Mouse (Mus musculus) heart, adult 8-10 months (tissue): ENCODE results near the gene Milr1. TPM values are rescaled to one million over a fixed set of nuclear protein-coding genes. Genes with fewer than 3 reads are reported as not detected.
"Not testable (repeated sequence)": the region's sequence is repeated elsewhere in the genome, so short reads cannot be mapped to it uniquely, and the experiment has no call there.

Experiments
- DNase-seq: peaks from one replicate; pipeline ENCODE4 v3.0.0; 2022; ENCODE audit warnings: low spot score
- total RNA-seq, 4 experiments: library from RNA; stranded (reverse); gene quantifications; 2 replicates each; pipeline ENCODE4 v1.2.4; 2022

Milr1 gene
- total RNA-seq, 4 experiments from 2014 or later, result 0.22 to 1.5 (median 0.74) TPM

DNA sequence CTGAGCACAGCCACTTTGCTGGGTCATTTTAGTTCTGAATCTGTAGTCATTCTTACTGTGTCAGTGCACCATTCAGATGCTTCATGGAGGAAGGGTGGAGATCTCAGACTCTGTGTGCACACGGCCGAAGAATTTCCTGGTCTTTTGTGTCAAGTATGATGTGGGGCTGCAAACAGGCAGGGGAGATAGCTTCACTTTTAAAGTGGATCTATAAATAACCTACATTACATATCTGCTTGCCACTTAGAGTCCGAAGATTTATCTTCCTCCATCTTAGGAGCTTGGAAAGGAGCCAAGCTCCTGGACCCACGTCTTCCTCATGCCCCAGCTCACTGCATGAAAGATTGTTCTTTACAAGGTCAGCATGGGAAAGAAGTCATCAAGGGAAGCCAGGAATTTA lies 20.3 kb upstream of the Milr1 start:
- DNase-seq, result no peak

- no peak for DNase-seq
These were observed 14.4 kb upstream of the Milr1 start for GRCm38 (mm10) chr11:106736614-106737013.

- DNase-seq, result peak; percentile 70
These were observed 13.8 kb upstream of the Milr1 start for GRCm38 (mm10) chr11:106737178-106737621.

DNA sequence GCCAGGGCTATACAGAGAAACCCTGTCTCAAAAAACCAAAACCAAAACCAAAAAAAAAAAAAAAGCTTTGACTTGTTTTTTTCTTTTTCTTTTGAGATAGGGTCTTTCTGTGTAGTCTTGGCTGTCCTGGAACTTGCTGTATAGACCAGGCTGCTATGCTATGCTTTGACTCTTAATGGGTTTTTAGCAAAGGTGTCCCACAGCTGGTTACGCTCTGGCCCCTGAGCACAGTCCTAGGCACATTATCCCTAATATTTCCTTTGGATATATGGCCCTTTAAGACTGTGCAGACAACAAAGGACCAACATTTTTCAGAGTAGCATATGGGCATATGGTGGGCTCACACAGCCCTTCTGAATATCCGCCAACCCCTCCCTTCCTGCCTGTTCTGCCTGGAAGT lies 11.9 kb upstream of the Milr1 start:
- no peak for DNase-seq

GRCm38 (mm10) chr11:106740724-106741123 lies 10.3 kb upstream of the Milr1 start:
- not testable (repeated sequence) for DNase-seq

DNA sequence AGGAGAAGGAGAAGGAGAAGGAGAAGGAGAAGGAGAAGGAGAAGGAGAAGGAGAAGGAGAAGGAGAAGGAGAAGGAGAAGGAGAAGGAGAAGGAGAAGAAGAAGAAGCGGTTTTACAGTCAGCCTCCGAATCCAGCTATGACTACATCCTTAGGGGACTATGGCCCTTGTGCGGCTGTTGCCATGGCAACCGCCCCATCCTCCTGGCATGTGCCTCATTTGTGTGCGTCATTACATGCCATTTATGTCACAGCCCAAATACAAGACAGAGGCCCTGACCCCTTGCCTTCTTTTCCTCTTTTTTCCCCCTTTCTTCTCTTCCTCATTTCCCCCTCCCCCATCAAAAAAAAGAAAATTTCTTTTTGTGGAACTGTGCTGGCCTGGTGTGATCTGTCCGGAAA lies 9.8 kb upstream of the Milr1 start:
- DNase-seq, result no peak

DNA sequence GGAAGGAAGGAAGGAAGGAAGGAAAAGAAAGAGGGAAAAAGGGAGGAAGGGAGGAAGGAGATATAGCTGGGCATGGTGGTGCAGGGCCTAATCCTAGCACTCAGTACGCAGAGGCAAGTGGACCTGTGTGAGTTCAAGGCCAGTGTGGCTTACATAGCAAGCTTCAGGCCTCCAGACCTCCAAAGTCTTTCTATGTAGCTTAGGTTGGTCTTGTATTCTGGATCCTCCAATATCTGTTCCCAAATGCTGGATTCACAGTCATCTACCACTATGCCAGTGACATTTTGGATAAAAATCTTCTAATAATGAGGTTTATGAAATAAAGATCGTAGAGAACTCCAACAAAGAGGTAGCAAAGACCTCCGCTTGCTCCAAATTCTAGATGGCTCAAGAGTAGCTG lies 9.2 kb upstream of the Milr1 start:
- no peak for DNase-seq

DNA sequence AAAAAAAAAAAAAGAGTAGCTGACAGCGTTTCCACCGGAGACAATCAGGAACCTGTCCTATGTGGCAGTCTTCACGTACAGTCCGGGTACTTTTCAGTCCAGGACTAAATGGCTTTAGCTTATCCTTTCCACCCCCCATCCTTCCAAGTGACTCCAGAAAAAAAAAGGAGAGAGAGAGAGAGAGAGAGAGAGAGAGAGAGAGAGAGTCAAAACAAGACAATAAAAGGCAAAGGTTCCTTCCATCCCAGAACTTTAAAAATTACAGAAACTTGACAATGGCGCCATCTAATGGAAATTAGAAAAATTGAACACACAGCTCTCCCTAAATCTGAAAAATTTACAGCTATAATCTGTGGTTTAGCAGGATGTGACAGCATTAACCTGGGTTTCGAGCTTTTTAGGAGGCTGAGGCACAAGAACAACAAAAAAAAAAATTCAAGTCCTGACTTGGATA lies 8.6 kb upstream of the Milr1 start:
- DNase-seq, result no peak

DNA sequence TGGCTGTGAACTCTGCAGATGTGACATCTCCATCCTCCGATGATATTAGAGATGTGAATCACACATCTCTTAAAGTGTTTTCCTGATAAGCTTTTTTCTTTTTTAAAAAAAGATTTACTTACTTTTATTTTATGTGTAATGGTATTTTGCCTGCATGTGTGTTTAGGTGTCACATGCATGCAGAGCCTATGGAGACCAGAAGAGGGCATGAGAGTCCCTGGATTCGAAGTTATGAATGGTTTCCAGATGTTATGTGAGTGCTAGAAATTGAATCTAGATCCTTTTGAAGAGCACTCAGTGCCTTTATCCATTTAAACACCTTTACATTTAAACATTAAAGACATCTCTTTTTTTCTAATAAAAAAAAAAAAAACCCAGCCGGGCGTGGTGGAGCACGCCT lies 6.1 kb upstream of the Milr1 start:
- no peak for DNase-seq

- DNase-seq, result not testable (repeated sequence)
These were observed 1.4 kb upstream of the Milr1 start for GRCm38 (mm10) chr11:106749557-106750120.

DNA sequence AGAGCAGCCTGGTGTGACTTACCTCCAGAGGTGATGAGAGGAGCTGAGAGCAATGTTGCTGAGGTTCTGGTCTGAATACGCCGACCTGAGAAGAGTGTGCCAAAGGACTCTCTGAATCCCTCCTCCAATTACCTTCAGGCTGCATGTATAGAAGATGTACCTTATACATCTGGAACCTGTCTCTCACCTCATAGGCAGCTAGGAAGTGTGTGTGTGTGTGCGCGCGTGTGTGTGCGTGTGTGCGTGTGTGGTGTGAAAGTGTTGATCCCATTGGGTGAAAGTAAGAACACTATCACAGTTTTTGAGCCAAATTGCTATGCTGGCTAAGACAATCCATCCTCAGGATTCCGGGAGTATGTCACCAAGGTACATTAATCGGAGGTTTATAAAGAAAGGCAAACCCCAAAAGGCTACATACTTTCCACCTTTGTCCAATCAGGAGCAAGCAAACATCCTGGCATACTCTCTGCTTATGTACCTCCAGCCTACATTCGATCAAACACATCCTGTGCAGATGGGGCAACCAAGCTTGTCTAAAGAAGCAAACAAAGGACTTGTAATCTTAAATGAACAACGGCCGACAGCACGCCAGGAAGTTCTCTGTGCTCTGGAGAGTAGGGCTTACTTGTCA lies 790 bp upstream of the Milr1 start, which contains the start of gene Pecam1:
Gene Pecam1, minus strand, starts transcription at position 508 of the 631 bp plus-strand sequence.
- no peak for DNase-seq

DNA sequence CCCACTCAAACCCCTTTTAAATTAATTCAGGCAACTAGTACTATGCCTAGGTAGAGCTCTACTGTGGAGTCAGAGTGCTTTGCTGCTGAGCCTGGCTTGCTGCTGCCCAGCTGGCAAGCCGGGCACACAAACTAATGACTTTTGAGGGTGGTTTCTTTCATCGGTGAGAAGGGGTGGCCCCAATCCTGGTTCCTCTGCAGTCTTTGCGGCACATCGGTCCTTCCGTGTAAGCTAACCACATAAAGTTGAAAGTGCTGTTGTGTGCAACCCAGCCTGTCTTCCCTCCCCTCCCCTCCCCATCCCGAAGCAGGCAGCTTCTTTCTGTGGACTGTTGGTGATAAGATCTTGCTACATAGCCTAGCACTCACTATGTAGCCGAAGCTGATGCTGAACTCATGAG lies 1.1 kb downstream of the Milr1 start:
- no peak for DNase-seq

GRCm38 (mm10) chr11:106753314-106753713 lies 2.3 kb downstream of the Milr1 start:
- no peak for DNase-seq

- no peak for DNase-seq
These were observed 4.6 kb downstream of the Milr1 start for GRCm38 (mm10) chr11:106755583-106755982.

DNA sequence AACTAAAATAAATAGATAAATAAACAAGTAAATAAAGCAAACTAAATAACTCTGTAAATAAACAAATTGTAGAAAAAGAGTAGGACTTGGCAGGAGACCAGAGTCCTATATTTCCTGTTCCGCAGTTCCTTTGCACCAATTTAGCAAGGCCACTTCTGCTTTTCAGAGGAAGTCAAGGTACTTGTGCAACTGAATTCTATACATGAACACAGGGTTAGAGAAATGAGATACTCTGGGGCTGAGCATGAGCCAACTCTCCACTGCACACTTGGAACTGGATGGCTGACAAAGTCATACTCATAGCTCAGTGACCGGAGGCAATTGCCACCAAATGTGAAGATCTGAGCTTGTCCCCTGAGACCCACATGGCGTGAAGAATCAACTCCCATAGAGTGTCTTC lies 8.0 kb downstream of the Milr1 start:
- DNase-seq, result no peak

GRCm38 (mm10) chr11:106760511-106760910 lies 9.5 kb downstream of the Milr1 start:
- DNase-seq, result no peak

DNA sequence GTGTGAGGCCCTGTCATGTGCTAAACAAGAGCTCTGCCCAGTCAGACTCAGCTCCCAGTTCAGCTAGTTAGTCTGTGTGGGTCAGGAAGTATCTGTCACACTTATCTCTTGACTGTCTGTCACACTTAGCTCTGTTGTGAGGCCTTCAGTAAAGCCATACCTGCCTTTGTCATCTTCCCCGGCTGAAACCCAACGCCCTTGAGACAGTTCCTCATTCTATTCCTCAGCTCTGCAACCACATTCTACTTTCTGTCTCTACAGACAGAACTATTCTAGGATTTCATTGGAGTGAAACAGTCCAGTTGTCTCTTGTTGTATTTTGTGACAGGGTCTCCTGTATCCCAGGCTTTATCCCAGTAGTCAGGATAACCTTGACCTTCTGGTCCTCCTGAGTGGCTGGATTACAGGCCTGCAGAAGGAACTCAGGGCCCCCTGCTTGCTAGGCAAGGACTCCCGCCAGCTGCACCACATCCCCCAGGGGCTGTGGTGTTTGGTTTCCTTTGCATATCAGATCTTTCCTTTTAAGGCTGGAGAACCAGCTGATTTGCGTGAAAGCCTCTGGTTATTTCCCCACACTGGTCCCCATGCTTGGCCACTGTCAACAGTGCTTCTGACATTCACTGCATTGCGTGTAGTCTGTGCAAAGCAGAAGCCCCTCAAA lies 11.2 kb downstream of the Milr1 start:
- DNase-seq, result peak; percentile 47

DNA sequence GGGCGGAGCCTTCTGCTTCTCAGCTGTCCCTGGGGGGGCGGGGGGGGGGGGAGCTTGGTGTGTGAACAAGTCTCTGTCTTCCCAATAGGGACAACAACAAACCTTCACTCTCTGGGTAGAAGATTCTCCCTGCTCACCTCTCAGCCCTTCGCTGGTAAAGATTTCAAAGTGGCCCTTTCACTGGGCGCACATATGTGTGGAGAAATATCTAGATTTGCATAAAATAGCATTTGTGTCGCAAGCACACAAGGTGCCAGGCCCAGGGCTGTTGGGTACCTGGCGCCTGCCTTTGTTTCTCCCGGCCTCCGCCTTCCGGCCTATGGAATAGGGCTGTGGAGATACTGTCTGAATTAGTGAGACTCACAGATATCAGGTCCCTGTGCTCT lies 11.8 kb downstream of the Milr1 start:
- no peak for DNase-seq

DNA sequence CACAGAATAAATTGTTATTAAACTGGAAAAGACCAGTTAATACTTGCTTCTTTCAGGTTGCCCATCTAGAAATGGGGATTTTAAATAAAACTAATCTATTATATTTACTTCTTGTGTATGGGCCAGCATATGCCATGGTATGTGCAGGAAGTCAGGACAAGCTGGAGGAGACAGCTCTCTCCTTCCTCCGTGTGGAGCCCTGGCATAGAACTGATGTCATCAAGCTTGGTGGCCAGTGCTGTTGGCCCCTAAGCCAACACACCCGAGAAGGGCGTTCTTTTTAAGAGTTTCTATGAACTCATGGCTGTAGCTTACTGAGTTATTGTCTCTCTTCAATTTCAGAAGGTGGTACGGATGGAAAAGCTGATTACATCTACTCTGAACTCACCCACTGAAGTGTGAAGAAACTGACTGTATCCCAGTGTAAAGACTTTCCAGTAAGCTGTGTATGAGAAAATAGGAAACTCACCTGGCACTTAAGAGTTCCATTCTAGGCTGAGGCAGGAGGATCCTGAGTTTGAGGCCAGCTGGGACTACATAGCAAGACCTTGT lies 15.7 kb downstream of the Milr1 start:
- DNase-seq, result no peak

DNA sequence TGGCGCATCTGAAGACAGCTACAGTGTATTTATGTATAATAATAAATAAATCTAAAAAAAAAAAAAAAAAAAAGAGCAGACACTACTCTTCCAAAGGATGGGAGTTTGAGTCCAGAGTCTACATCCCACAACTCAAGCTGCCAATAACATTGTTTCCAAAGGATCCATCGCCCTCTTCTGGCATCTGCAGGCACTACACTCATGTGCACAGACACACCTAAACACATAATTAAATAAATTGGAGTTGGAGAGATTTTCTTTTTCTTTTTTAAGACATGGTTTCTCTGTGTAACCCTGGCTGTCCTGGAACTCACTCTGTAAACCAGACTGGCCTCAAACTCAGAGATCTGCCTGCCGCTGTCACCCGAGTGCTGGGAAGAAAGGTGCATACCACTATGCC lies 16.5 kb downstream of the Milr1 start:
- DNase-seq, result no peak

- no peak for DNase-seq
These were observed 19.4 kb downstream of the Milr1 start for GRCm38 (mm10) chr11:106770195-106770974.

GRCm38 (mm10) chr11:106773061-106773460 lies 22.0 kb downstream of the Milr1 start:
- no peak for DNase-seq
